Mouse (Mus musculus) lung, adult 18-20 months (tissue): ENCODE measurements at regions not wholly inside any gene's neighbourhood (a gene's known extent, or its start where the extent isn't known, plus 50 kb on each side); places are given as distances from the start of the nearest gene placed in this dataset.

ENCODE experiments used
- DNase-seq, 2 experiments: peaks; one replicate each; pipeline ENCODE4 v3.0.0; 2022; ENCODE audit warnings: mixed read lengths in 2 of 2

- DNase-seq, result no peak
These were observed 54.4 kb upstream of the Csrp1 start for GRCm38 (mm10) chr1:135665484-135665883.

DNA sequence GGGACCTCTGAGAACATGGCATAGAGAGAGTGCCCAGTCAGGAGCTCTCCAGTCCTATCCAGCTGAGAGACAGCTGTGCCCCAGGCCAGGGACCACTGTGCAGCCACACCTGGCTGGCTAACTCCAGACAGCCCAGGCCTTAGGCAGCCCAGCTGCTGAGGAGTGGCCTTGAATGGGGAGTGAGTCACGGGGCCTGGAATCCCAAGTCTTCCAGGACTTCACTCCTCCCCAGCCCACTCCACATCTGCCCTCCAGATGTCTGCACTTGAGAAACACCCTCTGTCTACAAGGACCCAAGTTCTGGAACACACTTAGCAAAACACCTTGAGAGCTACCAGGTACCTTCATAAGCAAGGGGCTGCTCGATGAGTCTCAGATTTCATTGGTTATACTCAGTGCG, 51.5 kb upstream of the Csrp1 start:
- DNase-seq, result no peak

- DNase-seq, result peak in 1 of 2 experiments; percentile 55
These were observed 50.9 kb upstream of the Csrp1 start for GRCm38 (mm10) chr1:135668951-135669350.

DNA sequence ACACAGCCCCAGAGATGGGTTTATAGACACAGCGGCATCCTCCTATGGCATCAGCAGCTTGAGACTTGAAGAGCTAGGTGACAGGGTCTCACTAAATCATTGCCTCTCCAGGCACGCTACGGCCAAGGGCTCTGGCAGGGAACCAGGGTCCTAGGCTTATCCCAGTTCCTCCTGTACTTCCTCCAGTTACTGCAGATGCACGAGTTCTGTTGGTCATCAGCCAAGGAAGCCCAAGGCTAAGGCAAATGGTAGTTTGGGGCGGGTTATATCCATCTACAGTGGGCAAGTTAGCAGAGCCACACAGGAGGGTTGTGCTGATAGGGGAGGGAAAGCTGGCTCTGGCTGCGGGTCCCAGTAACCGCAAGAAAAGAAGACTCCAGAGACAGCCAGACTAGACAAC, 50.1 kb upstream of the Csrp1 start:
- peak; percentile 59 to 62 for DNase-seq
